Mouse (Mus musculus): ENCODE measurements around the gene Asic2. TPM values are rescaled to one million over a fixed set of nuclear protein-coding genes. Genes with fewer than 3 reads are reported as not detected.

Gene Asic2
- polyA plus RNA-seq, 1 experiment from 2014 or later: 0.47 TPM

DNA sequence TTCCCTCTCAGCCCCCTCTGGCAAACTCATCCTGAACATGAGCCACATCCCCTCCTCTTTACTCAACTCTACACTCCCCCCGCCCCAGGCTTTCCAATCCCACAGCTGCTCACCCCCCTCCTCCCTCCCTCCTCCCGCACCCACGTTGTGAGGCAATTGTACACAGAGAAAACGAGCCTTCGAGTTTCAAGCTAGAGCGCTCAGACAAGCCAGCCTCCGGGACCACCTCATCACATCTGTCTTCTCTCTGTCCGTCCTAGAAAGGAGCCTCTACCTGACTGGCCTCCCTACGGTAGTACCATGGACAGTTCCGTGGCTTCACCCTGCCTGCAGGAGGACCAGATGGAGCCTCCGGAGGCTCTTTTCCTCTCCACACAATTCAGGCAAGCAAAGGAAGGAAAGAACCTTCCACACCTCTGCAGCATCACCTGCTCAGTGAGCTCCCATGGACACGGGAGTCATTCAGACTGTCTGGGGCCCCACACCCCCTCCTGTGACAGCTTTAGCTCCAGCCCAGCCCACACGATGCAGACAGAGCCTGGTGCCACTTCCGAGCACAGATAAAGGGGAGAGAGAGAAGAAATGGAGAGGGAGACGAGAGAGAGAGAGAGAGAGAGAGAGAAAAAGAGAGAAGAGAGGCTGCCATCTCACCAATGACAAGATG lies 1.5 kb downstream of the Asic2 start:
- H3K4me2 ChIP-seq (replicated peaks; ENCODE audit: low read depth): no peak overlapping the region
- H3K27me3 ChIP-seq (ENCODE audit: control insufficient read depth, insufficient read depth, low read length): no peaks in the 10 kb centered on the region; the same call in 1 of the 2 replicates
- DNase-seq (ENCODE audit: low spot score): peak; percentile 18
- H3K9me3 ChIP-seq (ENCODE audit: control insufficient read depth, low read length): no peaks in the 10 kb centered on the region
- H3K27ac ChIP-seq (replicated peaks): no peak overlapping the region
- no peaks in the 10 kb centered on the region for H3K36me3 ChIP-seq (ENCODE audit: control insufficient read depth, insufficient read depth, low read length)
- no peak overlapping the region for H3K4me3 ChIP-seq (ENCODE audit: low read depth, low read length)
- TF ChIP-seq EP300 (optimal IDR thresholded peaks at IDR 0.05) (no peak), CTCF (IDR thresholded peaks at IDR 0.05; ENCODE audit: low read depth) (no peak)
- H3K4me1 ChIP-seq (replicated peaks; ENCODE audit: control insufficient read depth, insufficient read depth): no peaks in the 10 kb centered on the region
- 9% methylated on average over 15 of the region's 15 CpGs for WGBS
- no peak overlapping the region for H3K9ac ChIP-seq (ENCODE audit: low read length)
- ATAC-seq (ENCODE audit: low FRiP score, low TSS enrichment): 0 out of 2 replicates have a peak, but pooled peaks have one; percentile 15

DNA sequence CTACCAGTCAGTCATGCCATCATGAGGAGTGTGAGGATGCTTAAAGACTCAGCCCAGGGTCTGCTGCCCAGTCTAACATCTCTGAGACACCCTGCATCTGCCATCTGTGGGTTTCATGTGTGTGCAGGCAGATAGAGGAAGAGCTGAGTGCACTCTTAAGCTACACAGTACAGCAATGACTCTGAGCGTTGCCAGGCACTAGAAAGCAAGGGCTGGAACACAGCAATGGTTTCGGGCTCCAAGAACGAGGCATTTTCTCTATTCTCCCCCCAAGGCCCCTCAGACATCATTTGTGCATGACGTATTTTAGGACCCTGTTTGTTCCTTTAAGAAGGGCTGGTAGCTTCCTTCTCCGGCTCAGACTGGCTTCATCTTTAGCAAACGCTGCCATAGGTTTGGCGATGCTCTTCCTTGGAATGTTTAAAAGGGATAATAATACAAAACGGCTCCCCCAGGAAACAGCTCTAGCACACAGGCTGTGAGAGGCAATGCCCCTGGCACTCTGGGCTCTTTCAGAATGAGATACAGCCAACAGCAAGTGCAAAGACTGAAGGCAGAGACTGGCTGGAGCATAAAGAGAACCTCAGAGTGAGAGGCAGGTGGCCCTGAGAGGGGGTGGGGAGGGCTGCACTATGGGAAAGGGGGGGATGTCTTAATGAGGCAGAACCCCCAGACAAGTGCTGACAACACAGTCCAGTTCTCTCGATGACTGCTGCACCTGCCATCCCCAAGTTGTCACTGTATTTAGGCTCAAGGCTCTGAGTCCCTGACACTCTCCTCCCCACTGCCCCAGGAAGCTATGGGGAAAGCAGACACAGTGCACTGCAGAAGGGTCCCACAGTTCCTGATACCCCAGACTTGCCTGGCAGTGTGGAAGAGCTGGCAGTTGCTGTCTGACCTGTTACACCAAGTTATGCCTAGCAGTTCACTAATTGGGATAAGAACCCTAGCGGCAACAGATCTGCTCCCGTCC lies 2.3 kb downstream of the Asic2 start:
- ATAC-seq (ENCODE audit: low FRiP score, low TSS enrichment) (no peak), DNase-seq (ENCODE audit: low spot score) (no peak)
- no peaks in the 10 kb centered on the region; the same call in 1 of the 2 replicates for H3K27me3 ChIP-seq (ENCODE audit: control insufficient read depth, insufficient read depth, low read length)
- no peak overlapping the region for H3K4me2 ChIP-seq (replicated peaks; ENCODE audit: low read depth)
- no peaks in the 10 kb centered on the region for H3K36me3 ChIP-seq (ENCODE audit: control insufficient read depth, insufficient read depth, low read length)
- 67% methylated on average over 11 of the region's 11 CpGs for WGBS
- no peak overlapping the region for H3K9ac ChIP-seq (ENCODE audit: low read length)
- TF ChIP-seq EP300 (optimal IDR thresholded peaks at IDR 0.05): no peak
- TF ChIP-seq CTCF (IDR thresholded peaks at IDR 0.05; ENCODE audit: low read depth): no peak
- no peak overlapping the region for H3K4me3 ChIP-seq (ENCODE audit: low read depth, low read length)
- no peaks in the 10 kb centered on the region for H3K9me3 ChIP-seq (ENCODE audit: control insufficient read depth, low read length)
- H3K27ac ChIP-seq (replicated peaks): no peak overlapping the region
- H3K4me1 ChIP-seq (replicated peaks; ENCODE audit: control insufficient read depth, insufficient read depth): no peaks in the 10 kb centered on the region

DNA sequence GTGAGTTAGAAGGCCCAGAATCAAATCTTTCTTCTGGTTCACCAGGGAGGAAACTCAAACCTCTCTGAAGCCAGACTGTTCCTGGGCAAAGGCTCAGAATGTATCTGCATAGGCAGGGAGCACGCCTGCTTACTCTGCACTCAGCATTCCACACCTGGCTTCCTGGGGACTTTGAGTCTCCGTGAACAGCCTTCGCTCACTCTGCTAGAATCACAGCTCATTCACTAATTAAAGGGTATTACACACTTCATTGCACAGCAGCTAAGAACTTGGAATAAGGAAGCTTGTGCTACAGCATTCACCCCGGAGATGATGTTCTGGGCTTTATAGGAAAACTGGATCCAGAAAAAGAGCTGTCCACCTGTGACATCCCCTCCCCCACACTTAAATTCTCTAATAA lies 3.7 kb downstream of the Asic2 start:
- Histone ChIP-seq H3K4me3 (ENCODE audit: low read depth, low read length) (no peak overlapping the region), H3K4me1 (replicated peaks; ENCODE audit: control insufficient read depth, insufficient read depth) (no peaks in the 10 kb centered on the region), H3K27me3 (ENCODE audit: control insufficient read depth, insufficient read depth, low read length) (no peaks in the 10 kb centered on the region; the same call in 1 of the 2 replicates), H3K36me3 (ENCODE audit: control insufficient read depth, insufficient read depth, low read length) (no peaks in the 10 kb centered on the region), H3K9me3 (ENCODE audit: control insufficient read depth, low read length) (no peaks in the 10 kb centered on the region), H3K9ac (ENCODE audit: low read length) (no peak overlapping the region), H3K4me2 (replicated peaks; ENCODE audit: low read depth) (no peak overlapping the region), H3K27ac (replicated peaks) (no peak overlapping the region)
- TF ChIP-seq CTCF (IDR thresholded peaks at IDR 0.05; ENCODE audit: low read depth): no peak
- no peak for TF ChIP-seq EP300 (optimal IDR thresholded peaks at IDR 0.05)
- no peak for ATAC-seq (ENCODE audit: low FRiP score, low TSS enrichment)
- DNase-seq (ENCODE audit: low spot score): no peak
- 83% methylated on average over 4 of the region's 4 CpGs for WGBS

DNA sequence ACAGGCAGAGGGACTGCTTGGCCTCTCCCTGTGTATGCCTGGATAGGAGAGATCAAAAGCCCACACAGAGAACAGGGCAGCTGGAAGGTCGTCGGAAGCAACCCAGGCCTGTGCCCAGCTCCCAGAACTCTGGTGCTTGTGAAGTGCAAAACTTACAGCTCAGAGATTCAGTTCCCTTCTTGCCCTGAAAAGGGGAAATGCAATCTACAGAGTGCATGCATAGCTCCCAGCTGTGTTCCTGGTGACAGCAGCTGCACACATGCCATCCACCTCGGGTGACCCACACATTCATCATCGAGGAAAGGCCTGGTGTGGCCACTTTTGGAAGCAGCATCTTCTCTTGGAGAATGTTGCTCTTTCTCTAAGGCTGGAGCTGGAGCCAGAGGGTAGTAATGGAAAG lies 13.9 kb downstream of the Asic2 start:
- ATAC-seq (ENCODE audit: low FRiP score, low TSS enrichment) (no peak), DNase-seq (ENCODE audit: low spot score) (no peak)
- H3K4me2 ChIP-seq (replicated peaks; ENCODE audit: low read depth): no peak overlapping the region
- no peak overlapping the region for H3K27ac ChIP-seq (replicated peaks)
- WGBS: 57% methylated on average over 4 of the region's 4 CpGs
- no peak overlapping the region for H3K9ac ChIP-seq (ENCODE audit: low read length)
- no peaks in the 10 kb centered on the region for H3K27me3 ChIP-seq (ENCODE audit: control insufficient read depth, insufficient read depth, low read length)
- TF ChIP-seq CTCF (IDR thresholded peaks at IDR 0.05; ENCODE audit: low read depth) (no peak), EP300 (optimal IDR thresholded peaks at IDR 0.05) (no peak)
- no peak overlapping the region for H3K4me3 ChIP-seq (ENCODE audit: low read depth, low read length)
- no peaks in the 10 kb centered on the region for H3K9me3 ChIP-seq (ENCODE audit: control insufficient read depth, low read length)
- H3K4me1 ChIP-seq (replicated peaks; ENCODE audit: control insufficient read depth, insufficient read depth): no peaks in the 10 kb centered on the region
- no peaks in the 10 kb centered on the region for H3K36me3 ChIP-seq (ENCODE audit: control insufficient read depth, insufficient read depth, low read length)

DNA sequence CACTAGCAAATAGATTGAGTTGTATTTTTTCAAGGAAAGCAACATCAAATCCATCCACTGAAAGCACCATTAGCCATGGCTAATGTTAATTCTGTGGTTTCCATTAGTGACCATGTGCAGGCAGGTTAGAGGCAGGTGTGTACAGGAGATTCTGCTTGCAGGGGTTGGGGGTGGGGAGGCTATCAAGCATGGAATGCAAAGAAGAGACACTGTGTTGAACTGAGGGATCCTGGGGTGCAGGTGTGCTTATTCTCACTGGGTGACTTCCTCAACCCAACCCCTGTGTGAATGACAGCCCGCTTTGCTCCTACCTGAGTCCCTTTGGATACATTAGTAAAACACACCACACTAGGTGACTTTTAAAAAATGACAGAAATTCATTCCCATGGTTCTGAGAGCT lies 20.2 kb downstream of the Asic2 start:
- 75% methylated on average over 1 of the region's 1 CpGs for WGBS
- no peaks in the 10 kb centered on the region for H3K27me3 ChIP-seq (ENCODE audit: control insufficient read depth, insufficient read depth, low read length)
- no peaks in the 10 kb centered on the region for H3K4me1 ChIP-seq (replicated peaks; ENCODE audit: control insufficient read depth, insufficient read depth)
- no peak overlapping the region for H3K4me3 ChIP-seq (ENCODE audit: low read depth, low read length)
- no peak overlapping the region for H3K9ac ChIP-seq (ENCODE audit: low read length)
- TF ChIP-seq EP300 (optimal IDR thresholded peaks at IDR 0.05): no peak
- TF ChIP-seq CTCF (IDR thresholded peaks at IDR 0.05; ENCODE audit: low read depth): no peak
- no peak overlapping the region for H3K27ac ChIP-seq (replicated peaks)
- ATAC-seq (ENCODE audit: low FRiP score, low TSS enrichment): no peak
- no peak overlapping the region for H3K4me2 ChIP-seq (replicated peaks; ENCODE audit: low read depth)
- DNase-seq (ENCODE audit: low spot score): no peak
- H3K36me3 ChIP-seq (ENCODE audit: control insufficient read depth, insufficient read depth, low read length): no peaks in the 10 kb centered on the region
- no peaks in the 10 kb centered on the region for H3K9me3 ChIP-seq (ENCODE audit: control insufficient read depth, low read length)

DNA sequence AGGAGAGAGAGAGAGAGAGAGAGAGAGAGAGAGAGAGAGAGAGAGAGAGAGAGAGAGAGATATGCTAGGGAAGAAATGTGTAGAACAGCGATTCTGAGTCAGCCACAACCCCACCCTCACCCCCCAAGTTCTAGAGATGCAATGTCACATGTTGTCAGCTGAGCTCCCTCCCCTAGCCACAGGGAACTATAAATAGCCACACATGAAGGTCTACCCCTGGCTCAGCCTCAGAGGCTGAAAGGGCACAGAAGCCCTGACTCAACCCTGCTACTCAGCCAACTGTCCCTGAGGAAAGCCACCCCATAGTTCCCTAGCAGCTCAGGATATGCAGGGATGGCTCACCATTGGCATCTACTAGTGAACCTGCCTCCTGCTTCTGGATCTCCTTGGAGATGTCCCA lies 26.1 kb downstream of the Asic2 start:
- ATAC-seq (ENCODE audit: low FRiP score, low TSS enrichment) (no peak), DNase-seq (ENCODE audit: low spot score) (no peak)
- Histone ChIP-seq H3K9me3 (ENCODE audit: control insufficient read depth, low read length) (no peaks in the 10 kb centered on the region), H3K9ac (ENCODE audit: low read length) (no peak overlapping the region), H3K4me1 (replicated peaks; ENCODE audit: control insufficient read depth, insufficient read depth) (no peaks in the 10 kb centered on the region), H3K27me3 (ENCODE audit: control insufficient read depth, insufficient read depth, low read length) (no peaks in the 10 kb centered on the region), H3K36me3 (ENCODE audit: control insufficient read depth, insufficient read depth, low read length) (no peaks in the 10 kb centered on the region), H3K4me2 (replicated peaks; ENCODE audit: low read depth) (no peak overlapping the region), H3K27ac (replicated peaks) (no peak overlapping the region), H3K4me3 (ENCODE audit: low read depth, low read length) (no peak overlapping the region)
- no peak for TF ChIP-seq EP300 (optimal IDR thresholded peaks at IDR 0.05)
- TF ChIP-seq CTCF (IDR thresholded peaks at IDR 0.05; ENCODE audit: low read depth): no peak
- 64% methylated on average over 1 of the region's 1 CpGs for WGBS

All from stomach, postnatal 0 days (tissue).